In genomic region chr19:46548110-46548509, GRCm38 (mm10) we compare ENCODE assay signal across 11 mouse cellular contexts. TPM values are rescaled to one million over a fixed set of nuclear protein-coding genes. Genes with fewer than 3 reads are reported as not detected.
DNase-seq lines count a peak whose midpoint lies in the region; ATAC-seq and TF ChIP-seq lines count a peak whose summit lies in the region.
"Had no signal": no experiment of that assay in that cellular context is flagged by ENCODE, and none has a peak within 500 bp of the region (broad histone marks: within the 10 kb centered on the region; RNA-seq: fewer than 3 reads in every experiment).

No protein-coding gene starts in this region.

- no peaks in the 10 kb centered on the region for H3K27me3 ChIP-seq in heart, embryonic 13.5 days (replicated peaks)
- no peaks in the 10 kb centered on the region for H3K27me3 ChIP-seq in E14TG2a.4 (ENCODE audit: insufficient read depth, low read length)
- H3K27me3 ChIP-seq in forebrain, postnatal 0 days (ENCODE audit: insufficient read depth, low read length), result no peaks in the 10 kb centered on the region
- no peaks in the 10 kb centered on the region for H3K27me3 ChIP-seq in midbrain, embryonic 15.5 days (replicated peaks)
- H3K27me3 ChIP-seq in heart, adult 2 months (ENCODE audit: control insufficient read depth, insufficient read depth, low read length), result no peaks in the 10 kb centered on the region
- H3K27me3 ChIP-seq: lung, embryonic 15.5 days had no signal

- no peak for TF ChIP-seq CTCF in E14TG2a.4 (conservative IDR thresholded peaks at IDR 0.05; ENCODE audit: low read length)
- TF ChIP-seq CTCF in forebrain, postnatal 0 days (IDR thresholded peaks at IDR 0.05; ENCODE audit: low read depth), result no peak
- TF ChIP-seq CTCF in heart, adult 2 months (IDR thresholded peaks at IDR 0.05), result no peak

- H3K4me1 ChIP-seq in heart, embryonic 13.5 days, result peaks cover 7% of the 10 kb centered on the region
- H3K4me1 ChIP-seq in E14TG2a.4 (replicated peaks; ENCODE audit: low read depth, low read length), result peaks cover 3% of the 10 kb centered on the region; the same call in 1 of the 2 replicates
- H3K4me1 ChIP-seq in forebrain, postnatal 0 days (ENCODE audit: insufficient read depth), result no peaks in the 10 kb centered on the region
- no peaks in the 10 kb centered on the region for H3K4me1 ChIP-seq in midbrain, embryonic 15.5 days
- no peaks in the 10 kb centered on the region for H3K4me1 ChIP-seq in heart, adult 2 months (ENCODE audit: control insufficient read depth, insufficient read depth, low read length)

- H3K36me3 ChIP-seq in heart, embryonic 13.5 days, result peaks cover 53% of the 10 kb centered on the region
- H3K36me3 ChIP-seq in E14TG2a.4 (ENCODE audit: insufficient read depth, low read length), result no peaks in the 10 kb centered on the region
- H3K36me3 ChIP-seq in forebrain, postnatal 0 days (ENCODE audit: insufficient read depth), result peaks cover 32% of the 10 kb centered on the region
- peaks cover 19% of the 10 kb centered on the region; the same call in 1 of the 2 replicates for H3K36me3 ChIP-seq in midbrain, embryonic 15.5 days (replicated peaks)
- no peaks in the 10 kb centered on the region for H3K36me3 ChIP-seq in heart, adult 2 months (ENCODE audit: control insufficient read depth, insufficient read depth, low read length)

- WGBS in heart, embryonic 13.5 days, result 79% methylated on average over 10 of the region's 10 CpGs
- 34% methylated on average over 10 of the region's 10 CpGs for WGBS in forebrain, postnatal 0 days
- 48% methylated on average over 10 of the region's 10 CpGs for WGBS in midbrain, embryonic 15.5 days
- WGBS in heart, adult 2 months, result 83% methylated on average over 10 of the region's 10 CpGs

- intact Hi-C loops in heart, postnatal 36 days (cut with DNase I), result no loop called here
- intact Hi-C loops in heart, adult 2 months (cut with DNase I), result no loop called here

- H3K9me3 ChIP-seq in heart, embryonic 13.5 days, result no peaks in the 10 kb centered on the region
- no peaks in the 10 kb centered on the region for H3K9me3 ChIP-seq in E14TG2a.4 (ENCODE audit: low read length)
- H3K9me3 ChIP-seq in forebrain, postnatal 0 days (ENCODE audit: low read length), result no peaks in the 10 kb centered on the region
- H3K9me3 ChIP-seq in midbrain, embryonic 15.5 days, result no peaks in the 10 kb centered on the region
- H3K9me3 ChIP-seq: lung, embryonic 15.5 days had no signal

- TF ChIP-seq POLR2A in heart, adult 2 months (IDR thresholded peaks at IDR 0.05; ENCODE audit: insufficient read depth, low read depth, low read length), result no peak

- peak overlapping the region; percentile 34; the same call in 1 of the 2 replicates for H3K27ac ChIP-seq in heart, embryonic 13.5 days (replicated peaks)
- peak overlapping the region; percentile 41 for H3K27ac ChIP-seq in forebrain, postnatal 0 days (ENCODE audit: low read depth, low read length)
- peak overlapping the region; percentile 39 for H3K27ac ChIP-seq in midbrain, embryonic 15.5 days
- no peak overlapping the region for H3K27ac ChIP-seq in heart, adult 2 months

- no peak for TF ChIP-seq EP300 in heart, adult 2 months (IDR thresholded peaks at IDR 0.05; ENCODE audit: insufficient read depth, low read depth, low read length)

- H3K4me3 ChIP-seq in heart, embryonic 13.5 days, result no peak overlapping the region
- H3K4me3 ChIP-seq in E14TG2a.4 (replicated peaks; ENCODE audit: low read length), result 0 out of 2 replicates have a peak overlapping the region, but pooled peaks have one; percentile 3
- H3K4me3 ChIP-seq in forebrain, postnatal 0 days (ENCODE audit: low read depth, low read length), result no peak overlapping the region
- no peak overlapping the region for H3K4me3 ChIP-seq in midbrain, embryonic 15.5 days
- no peak overlapping the region for H3K4me3 ChIP-seq in heart, adult 2 months
- H3K4me3 ChIP-seq: lung, embryonic 15.5 days had no signal

- 0 out of 2 replicates have a peak overlapping the region, but pooled peaks have one; percentile 33 for H3K9ac ChIP-seq in heart, embryonic 13.5 days
- H3K9ac ChIP-seq in forebrain, postnatal 0 days, result no peak overlapping the region
- H3K9ac ChIP-seq in midbrain, embryonic 15.5 days, result no peak overlapping the region
- H3K9ac ChIP-seq in heart, adult 2 months (ENCODE audit: low read depth, low read length), result no peak overlapping the region
- H3K9ac ChIP-seq: lung, embryonic 15.5 days had no signal

- H3K4me2 ChIP-seq in heart, embryonic 13.5 days, result no peak overlapping the region
- no peak overlapping the region for H3K4me2 ChIP-seq in forebrain, postnatal 0 days (ENCODE audit: low read depth)
- H3K4me2 ChIP-seq in midbrain, embryonic 15.5 days, result no peak overlapping the region
- H3K4me2 ChIP-seq: lung, embryonic 15.5 days had no signal

- no peak for ATAC-seq in heart, embryonic 13.5 days (ENCODE audit: extremely low read depth, insufficient number of reproducible peaks, low FRiP score, low TSS enrichment)
- peak; percentile 53; the same call in 1 of the 2 replicates for ATAC-seq in forebrain, postnatal 0 days
- ATAC-seq in midbrain, embryonic 15.5 days (replicated peaks), result no peak

- DNase-seq in heart, postnatal 36 days, result no peak
- DNase-seq in forebrain, postnatal 0 days, result no peak
- no peak for DNase-seq in retina, embryonic 14.5 days (ENCODE audit: low spot score)
- no peak for DNase-seq in adrenal gland, adult 8-10 months
- DNase-seq in heart, adult 2 months, result no peak
- DNase-seq: adrenal gland, postnatal 25 days; kidney, adult 8-10 months had no signal

- H3K79me2 ChIP-seq in heart, adult 2 months (replicated peaks; ENCODE audit: control insufficient read depth, insufficient read depth, low read length), result no peaks in the 10 kb centered on the region

RNA-seq across cellular contexts. Expression of gene Arl3, which starts 24.9 kb away (rescaled TPM):
- 82.1 and 97.1 TPM in 2 replicates for polyA plus RNA-seq in heart, embryonic 13.5 days (2015; fragmentation: Nextera tagmentation; extraction: Ambion mirVana)
- 10 to 100 TPM; 38.5 to 40.4 TPM for total RNA-seq in heart, postnatal 36 days (2021)
- 98.1 and 138 TPM in 2 replicates for total RNA-seq in forebrain, postnatal 0 days (2014; rRNA removed)
- 184 and 202 TPM in 2 replicates for polyA plus RNA-seq in forebrain, postnatal 0 days (2015; fragmentation: Nextera tagmentation; extraction: Ambion mirVana)
- 209 and 210 TPM in 2 replicates for polyA plus RNA-seq in midbrain, embryonic 15.5 days (2015; fragmentation: Nextera tagmentation; extraction: Ambion mirVana)
- 10 to 100 TPM; 39.0 to 81.8 (median 61.0) TPM for total RNA-seq in adrenal gland, adult 8-10 months (2022)
- total RNA-seq in heart, adult 2 months (2021), result 10 to 100 TPM; 36.1 to 43.4 TPM
- 38.3 and 57.0 TPM in 2 replicates for polyA plus RNA-seq in heart, adult 2 months (2012; rRNA removed)

RNA-seq across cellular contexts. Expression of gene Sfxn2, which starts 25.1 kb away (rescaled TPM):
- 8.1 and 9.1 TPM in 2 replicates for polyA plus RNA-seq in heart, embryonic 13.5 days (2015; fragmentation: Nextera tagmentation; extraction: Ambion mirVana)
- 1 to 10 TPM; 3.1 to 3.5 TPM for total RNA-seq in heart, postnatal 36 days (2021)
- 8.0 and 12.6 TPM in 2 replicates for total RNA-seq in forebrain, postnatal 0 days (2014; rRNA removed)
- 8.2 and 10.6 TPM in 2 replicates for polyA plus RNA-seq in forebrain, postnatal 0 days (2015; fragmentation: Nextera tagmentation; extraction: Ambion mirVana)
- 10.5 and 11.7 TPM in 2 replicates for polyA plus RNA-seq in midbrain, embryonic 15.5 days (2015; fragmentation: Nextera tagmentation; extraction: Ambion mirVana)
- total RNA-seq in adrenal gland, adult 8-10 months (2022), result 10 to 100 TPM in 3 of 4 experiments, 1 to 10 TPM in 1; 7.0 to 16.4 (median 12.0) TPM
- 1 to 10 TPM; 2.4 to 3.6 TPM for total RNA-seq in heart, adult 2 months (2021)
- polyA plus RNA-seq in heart, adult 2 months (2012; rRNA removed), result 2.3 and 2.7 TPM in 2 replicates

RNA-seq across cellular contexts. Expression of gene Trim8, which starts 46.6 kb away (rescaled TPM):
- 13.2 and 13.9 TPM in 2 replicates for polyA plus RNA-seq in heart, embryonic 13.5 days (2015; fragmentation: Nextera tagmentation; extraction: Ambion mirVana)
- 10 to 100 TPM; 38.7 to 40.0 TPM for total RNA-seq in heart, postnatal 36 days (2021)
- 68.6 and 76.5 TPM in 2 replicates for total RNA-seq in forebrain, postnatal 0 days (2014; rRNA removed)
- polyA plus RNA-seq in forebrain, postnatal 0 days (2015; fragmentation: Nextera tagmentation; extraction: Ambion mirVana), result 25.9 and 28.2 TPM in 2 replicates
- polyA plus RNA-seq in midbrain, embryonic 15.5 days (2015; fragmentation: Nextera tagmentation; extraction: Ambion mirVana), result 29.9 and 30.5 TPM in 2 replicates
- 10 to 100 TPM; 46.6 to 69.0 (median 59.4) TPM for total RNA-seq in adrenal gland, adult 8-10 months (2022)
- total RNA-seq in heart, adult 2 months (2021), result 10 to 100 TPM; 39.2 to 39.8 TPM
- 17.2 and 24.1 TPM in 2 replicates for polyA plus RNA-seq in heart, adult 2 months (2012; rRNA removed)

RNA-seq across cellular contexts. Expression of gene Wbp1l, which starts 50.8 kb away (rescaled TPM):
- 41.6 and 42.0 TPM in 2 replicates for polyA plus RNA-seq in heart, embryonic 13.5 days (2015; fragmentation: Nextera tagmentation; extraction: Ambion mirVana)
- total RNA-seq in heart, postnatal 36 days (2021), result 10 to 100 TPM; 51.2 to 59.1 TPM
- total RNA-seq in forebrain, postnatal 0 days (2014; rRNA removed), result 32.6 and 37.0 TPM in 2 replicates
- polyA plus RNA-seq in forebrain, postnatal 0 days (2015; fragmentation: Nextera tagmentation; extraction: Ambion mirVana), result 16.4 and 25.4 TPM in 2 replicates
- polyA plus RNA-seq in midbrain, embryonic 15.5 days (2015; fragmentation: Nextera tagmentation; extraction: Ambion mirVana), result 41.1 and 42.6 TPM in 2 replicates
- total RNA-seq in adrenal gland, adult 8-10 months (2022), result 100 to 1,000 TPM; 149 to 232 (median 189) TPM
- total RNA-seq in heart, adult 2 months (2021), result 10 to 100 TPM; 53.5 to 54.2 TPM
- polyA plus RNA-seq in heart, adult 2 months (2012; rRNA removed), result 39.2 and 46.2 TPM in 2 replicates
